Comparison of ENCODE assay signal across 12 mouse cellular contexts in genomic region chr8:126927058-126927457, GRCm38 (mm10). TPM values are rescaled to one million over a fixed set of nuclear protein-coding genes. Genes with fewer than 3 reads are reported as not detected.
DNase-seq lines count a peak whose midpoint lies in the region; ATAC-seq and TF ChIP-seq lines count a peak whose summit lies in the region.
"Had no signal": no experiment of that assay in that cellular context is flagged by ENCODE, and none has a peak within 500 bp of the region (broad histone marks: within the 10 kb centered on the region; RNA-seq: fewer than 3 reads in every experiment).

No protein-coding gene starts in this region.

- no peak for TF ChIP-seq EP300 in MEL (IDR thresholded peaks at IDR 0.05; ENCODE audit: low read depth in 1 of 2, low read length in 2 of 2)

- no peak overlapping the region for H3K9ac ChIP-seq in forebrain, embryonic 15.5 days (replicated peaks)
- no peak overlapping the region for H3K9ac ChIP-seq in MEL (ENCODE audit: control insufficient read depth, low read depth, low read length, poor library complexity, severe bottlenecking)
- H3K9ac ChIP-seq: hindbrain, embryonic 14.5 days; liver, embryonic 13.5 days; midbrain, embryonic 12.5 days had no signal

- no peak overlapping the region for H3K27ac ChIP-seq in forebrain, embryonic 10.5 days
- no peak overlapping the region for H3K27ac ChIP-seq in forebrain, embryonic 15.5 days (replicated peaks)
- no peak overlapping the region for H3K27ac ChIP-seq in MEL (ENCODE audit: control insufficient read depth, low read depth, low read length)
- H3K27ac ChIP-seq: hindbrain, embryonic 14.5 days; liver, embryonic 13.5 days; midbrain, embryonic 12.5 days had no signal

- no peaks in the 10 kb centered on the region for H3K79me2 ChIP-seq in MEL (ENCODE audit: control insufficient read depth, insufficient read depth, low read length, poor library complexity)

- peaks cover 56% of the 10 kb centered on the region for H3K36me3 ChIP-seq in forebrain, embryonic 10.5 days (replicated peaks)
- H3K36me3 ChIP-seq in forebrain, embryonic 15.5 days: 0 out of 2 replicates have a peak, but pooled peaks cover 12% of the 10 kb centered on the region
- H3K36me3 ChIP-seq in MEL (ENCODE audit: control insufficient read depth in 1 of 2, insufficient read depth in 2 of 2, low read length in 2 of 2): peaks cover 0 to 2% of the 10 kb centered on the region in 2 experiments; a peak in 3 of 4 replicates

- 0 out of 2 replicates have a peak, but pooled peaks have one; percentile 36 for TF ChIP-seq CTCF in lung, adult 2 months (IDR thresholded peaks at IDR 0.05; ENCODE audit: insufficient read depth, low read length)
- peak; percentile 50 to 75 (median 64) for TF ChIP-seq CTCF in MEL (IDR thresholded peaks at IDR 0.05 in 2 of 3, conservative IDR thresholded peaks at IDR 0.05 in 1 of 3; ENCODE audit: control insufficient read depth in 1 of 3, insufficient read depth in 1 of 3, low read depth in 2 of 3, low read length in 3 of 3, poor library complexity in 1 of 3, severe bottlenecking in 1 of 3)

- no peak overlapping the region for H3K4me2 ChIP-seq in forebrain, embryonic 15.5 days (replicated peaks)
- H3K4me2 ChIP-seq: hindbrain, embryonic 14.5 days; liver, embryonic 13.5 days; midbrain, embryonic 12.5 days had no signal

- TF ChIP-seq POLR2A in lung, adult 2 months (IDR thresholded peaks at IDR 0.05; ENCODE audit: borderline replicate concordance, extremely low read depth, low read depth, low read length): no peak
- no peak for TF ChIP-seq POLR2A in MEL (IDR thresholded peaks at IDR 0.05; ENCODE audit: control insufficient read depth in 1 of 2, insufficient read depth in 1 of 2, low read depth in 1 of 2, low read length in 2 of 2, poor library complexity in 1 of 2)

- no peak overlapping the region for H3K4me3 ChIP-seq in forebrain, embryonic 10.5 days
- H3K4me3 ChIP-seq in forebrain, embryonic 15.5 days: no peak overlapping the region
- no peak overlapping the region for H3K4me3 ChIP-seq in lung, adult 2 months (replicated peaks; ENCODE audit: extremely low read depth, low read depth, low read length)
- no peak overlapping the region for H3K4me3 ChIP-seq in MEL (ENCODE audit: control insufficient read depth in 1 of 2, insufficient read depth in 1 of 2, low read depth in 2 of 2, low read length in 2 of 2)
- H3K4me3 ChIP-seq: liver, embryonic 13.5 days; midbrain, embryonic 12.5 days had no signal

- peak; percentile 64 for TF ChIP-seq RAD21 in MEL (IDR thresholded peaks at IDR 0.05; ENCODE audit: low read depth, low read length)

- no peaks in the 10 kb centered on the region for H3K4me1 ChIP-seq in forebrain, embryonic 10.5 days
- no peaks in the 10 kb centered on the region for H3K4me1 ChIP-seq in forebrain, embryonic 15.5 days
- peaks cover 2% of the 10 kb centered on the region; the same call in 1 of the 2 replicates for H3K4me1 ChIP-seq in lung, adult 2 months (ENCODE audit: control insufficient read depth, insufficient read depth, low read length)
- no peaks in the 10 kb centered on the region for H3K4me1 ChIP-seq in MEL (ENCODE audit: control insufficient read depth in 1 of 2, insufficient read depth in 2 of 2, low read length in 2 of 2)
- H3K4me1 ChIP-seq: midbrain, embryonic 12.5 days had no signal

- no peaks in the 10 kb centered on the region for H3K27me3 ChIP-seq in forebrain, embryonic 10.5 days (ENCODE audit: poor library complexity, severe bottlenecking)
- H3K27me3 ChIP-seq in forebrain, embryonic 15.5 days: no peaks in the 10 kb centered on the region
- H3K27me3 ChIP-seq in MEL (ENCODE audit: control insufficient read depth in 1 of 2, insufficient read depth in 2 of 2, low read length in 2 of 2): no peaks in the 10 kb centered on the region
- H3K27me3 ChIP-seq: liver, embryonic 13.5 days; midbrain, embryonic 12.5 days had no signal

- 59% methylated on average over 1 of the region's 1 CpGs for WGBS in forebrain, embryonic 10.5 days
- WGBS in forebrain, embryonic 15.5 days: 55% methylated on average over 1 of the region's 1 CpGs
- 60% methylated on average over 1 of the region's 1 CpGs for WGBS in lung, adult 2 months

- no peak for ATAC-seq in forebrain, embryonic 15.5 days (replicated peaks)

- DNase-seq in forebrain, embryonic 10.5 days (ENCODE audit: extremely low spot score, low spot score): peak; percentile 15
- DNase-seq in lung, adult 2 months: no peak
- no peak for DNase-seq in lung, postnatal 25 days (ENCODE audit: low spot score)
- DNase-seq in MEL (ENCODE audit: low read depth, low spot score): peak; percentile 72
- peak; percentile 64 for DNase-seq in thymus, postnatal 0 days (ENCODE audit: low spot score)
- no peak for DNase-seq in cerebellum, postnatal 25 days
- DNase-seq in kidney, postnatal 36 days: no peak
- DNase-seq: heart, adult 18-20 months; liver, embryonic 13.5 days had no signal

- H3K9me3 ChIP-seq in forebrain, embryonic 10.5 days: no peaks in the 10 kb centered on the region
- H3K9me3 ChIP-seq in forebrain, embryonic 15.5 days: no peaks in the 10 kb centered on the region
- no peaks in the 10 kb centered on the region for H3K9me3 ChIP-seq in MEL (replicated peaks; ENCODE audit: insufficient read depth, low read length)
- H3K9me3 ChIP-seq: liver, embryonic 13.5 days; midbrain, embryonic 12.5 days had no signal

TF ChIP-seq in MEL, 35 proteins besides CTCF, POLR2A, EP300 and RAD21:
- TF ChIP-seq NELFE (IDR thresholded peaks at IDR 0.05; ENCODE audit: low read depth, low read length) (no peak), POLR2AphosphoS5 (IDR thresholded peaks at IDR 0.05; ENCODE audit: borderline replicate concordance, low read depth, low read length) (no peak), UBTF (IDR thresholded peaks at IDR 0.05; ENCODE audit: borderline replicate concordance, insufficient read depth, low read depth, low read length) (no peak), MYC (IDR thresholded peaks at IDR 0.05; ENCODE audit: low read depth, low read length) (peak; percentile 73), MAZ (IDR thresholded peaks at IDR 0.05; ENCODE audit: low read depth, low read length) (0 out of 2 replicates have a peak, but pooled peaks have one; percentile 22), SMC3 (IDR thresholded peaks at IDR 0.05; ENCODE audit: low read depth, low read length) (peak; percentile 72), CHD1 (IDR thresholded peaks at IDR 0.05; ENCODE audit: low read depth, low read length) (no peak), ZC3H11A (IDR thresholded peaks at IDR 0.05; ENCODE audit: low read depth, low read length) (peak; percentile 48; the same call in 1 of the 2 replicates), MXI1 (IDR thresholded peaks at IDR 0.05; ENCODE audit: low read depth, low read length) (no peak), MAFK (IDR thresholded peaks at IDR 0.05; ENCODE audit: borderline replicate concordance, low read depth, low read length) (no peak), TAL1 (IDR thresholded peaks at IDR 0.05; ENCODE audit: low read length) (no peak), ELF1 (IDR thresholded peaks at IDR 0.05; ENCODE audit: low read depth, low read length) (no peak)

RNA-seq across cellular contexts. Expression of gene Tomm20, which starts 18.6 kb away (rescaled TPM):
- 294 and 298 TPM in 2 replicates for polyA plus RNA-seq in forebrain, embryonic 10.5 days (2016; fragmentation: Nextera tagmentation; extraction: Ambion mirVana)
- 195 and 209 TPM in 2 replicates for polyA plus RNA-seq in forebrain, embryonic 15.5 days (2015; fragmentation: Nextera tagmentation; extraction: Ambion mirVana)
- 184 and 369 TPM in 2 replicates for polyA plus RNA-seq in lung, adult 2 months (2012; rRNA removed)
- 618 and 676 TPM in 2 replicates for total RNA-seq in MEL (2012; rRNA removed)
- 100 to 1,000 TPM in 1 of 2 experiments, not detected in 1; 886 TPM for polyA plus RNA-seq in MEL (2012; ENCODE audit: insufficient read depth in 1 of 2, insufficient read length in 2 of 2, low read depth in 1 of 2, low replicate concordance in 2 of 2, missing spikeins in 1 of 2)
- polyA plus RNA-seq in thymus, postnatal 0 days (2015; fragmentation: Nextera tagmentation; extraction: Ambion mirVana): 327 and 329 TPM in 2 replicates

RNA-seq across cellular contexts. Expression of gene Rbm34, which starts 43.8 kb away (rescaled TPM):
- 26.1 and 26.5 TPM in 2 replicates for polyA plus RNA-seq in forebrain, embryonic 10.5 days (2016; fragmentation: Nextera tagmentation; extraction: Ambion mirVana)
- 26.4 and 28.2 TPM in 2 replicates for polyA plus RNA-seq in forebrain, embryonic 15.5 days (2015; fragmentation: Nextera tagmentation; extraction: Ambion mirVana)
- 2.1 and 2.4 TPM in 2 replicates for polyA plus RNA-seq in lung, adult 2 months (2012; rRNA removed)
- total RNA-seq in MEL (2012; rRNA removed): 24.4 and 25.9 TPM in 2 replicates
- 10 to 100 TPM in 1 of 2 experiments, not detected in 1; 25.9 TPM for polyA plus RNA-seq in MEL (2012; ENCODE audit: insufficient read depth in 1 of 2, insufficient read length in 2 of 2, low read depth in 1 of 2, low replicate concordance in 2 of 2, missing spikeins in 1 of 2)
- polyA plus RNA-seq in thymus, postnatal 0 days (2015; fragmentation: Nextera tagmentation; extraction: Ambion mirVana): 33.3 and 41.5 TPM in 2 replicates

Comparison
In these comparisons a context has a peak if more than half of its experiments do, and no peak if none do; other contexts are left out.
1. DNase-seq: peak in forebrain, embryonic 10.5 days (single experiment), MEL (single experiment) and thymus, postnatal 0 days (single experiment); none in lung, adult 2 months (single experiment), lung, postnatal 25 days (single experiment), cerebellum, postnatal 25 days (0 of 2) and kidney, postnatal 36 days (0 of 2).